ENCODE assay signal across 27 mouse cellular contexts in the genomic region with DNA sequence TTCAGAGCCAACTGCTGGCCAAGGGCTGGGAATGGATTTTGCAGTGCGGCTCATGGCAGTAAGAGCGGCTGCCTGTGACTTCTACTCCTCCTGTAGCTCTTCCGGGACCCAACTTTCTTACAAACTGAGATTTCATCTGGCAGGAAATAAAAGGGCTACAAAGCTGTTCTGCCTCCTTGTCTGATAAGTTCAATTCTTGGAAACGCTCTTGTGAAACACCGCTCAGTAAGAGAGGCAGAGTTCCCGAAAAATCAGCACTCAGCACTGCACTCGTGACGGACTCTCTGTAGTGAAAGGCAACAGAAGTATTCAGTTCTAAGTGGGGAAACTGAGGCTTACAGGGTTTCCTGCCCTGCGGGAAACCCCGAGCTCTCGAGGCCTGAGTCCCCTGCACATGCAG. TPM values are rescaled to one million over a fixed set of nuclear protein-coding genes. Genes with fewer than 3 reads are reported as not detected.
A peak's percentile ranks its signal among the peaks of the same experiment; 100 is the strongest.
DNase-seq lines count a peak whose midpoint lies in the region; ATAC-seq and TF ChIP-seq lines count a peak whose summit lies in the region.
"Had no signal": no experiment of that assay in that cellular context is flagged by ENCODE, and none has a peak within 500 bp of the region (broad histone marks: within the 10 kb centered on the region; RNA-seq: fewer than 3 reads in every experiment).

No protein-coding gene starts in this region.

- H3K27me3 ChIP-seq in heart, postnatal 0 days (ENCODE audit: control insufficient read depth, insufficient read depth, low read length) = no peaks in the 10 kb centered on the region
- no peaks in the 10 kb centered on the region for H3K27me3 ChIP-seq in small intestine, adult 2 months (ENCODE audit: control insufficient read depth, insufficient read depth, low read length)
- no peaks in the 10 kb centered on the region for H3K27me3 ChIP-seq in hindbrain, embryonic 16.5 days (replicated peaks; ENCODE audit: control insufficient read depth, insufficient read depth, low read length)
- H3K27me3 ChIP-seq: embryonic facial prominence, embryonic 15.5 days; hindbrain, embryonic 13.5 days; liver, embryonic 12.5 days; midbrain, embryonic 13.5 days had no signal

- no peak overlapping the region for H3K4me2 ChIP-seq in heart, postnatal 0 days (ENCODE audit: low read depth, low read length)
- no peak overlapping the region for H3K4me2 ChIP-seq in hindbrain, embryonic 16.5 days (ENCODE audit: low read length)
- H3K4me2 ChIP-seq: embryonic facial prominence, embryonic 15.5 days; hindbrain, embryonic 13.5 days; liver, embryonic 12.5 days; midbrain, embryonic 13.5 days had no signal

- no peak for TF ChIP-seq CTCF in heart, postnatal 0 days (IDR thresholded peaks at IDR 0.05; ENCODE audit: low read depth)
- no peak for TF ChIP-seq CTCF in small intestine, adult 2 months (IDR thresholded peaks at IDR 0.05; ENCODE audit: extremely low read depth, insufficient read length, insufficient replicate concordance, low read depth, low read length)

- no peak for TF ChIP-seq POLR2A in small intestine, adult 2 months (IDR thresholded peaks at IDR 0.05; ENCODE audit: low read depth, low read length)

- no peak for ATAC-seq in heart, postnatal 0 days (ENCODE audit: insufficient read depth, low read depth)
- ATAC-seq in hindbrain, embryonic 16.5 days = no peak
- ATAC-seq: activated CD4-positive, CD25-positive, alpha-beta regulatory T cell, adult 4 months; forebrain, embryonic 14.5 days; liver, embryonic 12.5 days; midbrain, embryonic 13.5 days had no signal

- H3K9me3 ChIP-seq in heart, postnatal 0 days (replicated peaks; ENCODE audit: control insufficient read depth, low read length) = no peaks in the 10 kb centered on the region
- H3K9me3 ChIP-seq in hindbrain, embryonic 16.5 days (ENCODE audit: control insufficient read depth, low read length) = no peaks in the 10 kb centered on the region
- H3K9me3 ChIP-seq: embryonic facial prominence, embryonic 15.5 days; hindbrain, embryonic 13.5 days; liver, embryonic 12.5 days; midbrain, embryonic 13.5 days had no signal

- no peaks in the 10 kb centered on the region for H3K36me3 ChIP-seq in heart, postnatal 0 days (replicated peaks; ENCODE audit: control insufficient read depth, insufficient read depth, low read length)
- no peaks in the 10 kb centered on the region for H3K36me3 ChIP-seq in small intestine, adult 2 months (ENCODE audit: control insufficient read depth, insufficient read depth, low read length)
- H3K36me3 ChIP-seq in hindbrain, embryonic 16.5 days (ENCODE audit: control insufficient read depth, insufficient read depth, low read length) = no peaks in the 10 kb centered on the region
- H3K36me3 ChIP-seq: embryonic facial prominence, embryonic 15.5 days; hindbrain, embryonic 13.5 days; liver, embryonic 12.5 days; midbrain, embryonic 13.5 days had no signal

- peak; percentile 39 for DNase-seq in heart, postnatal 0 days (ENCODE audit: low spot score)
- no peak for DNase-seq in heart, postnatal 36 days
- peak; percentile 29 for DNase-seq in adipocyte (ENCODE audit: low spot score)
- peak; percentile 10 for DNase-seq in induced T-regulatory cell, adult 2 months (ENCODE audit: low read depth)
- DNase-seq in cerebellum, postnatal 10 days = no peak
- DNase-seq: adrenal gland, postnatal 10 days; cerebellum, adult 18-20 months; cerebellum, postnatal 25 days; embryo, embryonic 11 days; gastrocnemius, postnatal 14 days; heart, postnatal 14 days; kidney, adult 2 months; layer of hippocampus, adult 9-11 months; left cerebral cortex, postnatal 4 days had no signal

- TF ChIP-seq EP300 in heart, postnatal 0 days (IDR thresholded peaks at IDR 0.05; ENCODE audit: low read depth) = no peak

- no peaks in the 10 kb centered on the region for H3K4me1 ChIP-seq in heart, postnatal 0 days (ENCODE audit: control insufficient read depth, insufficient read depth)
- H3K4me1 ChIP-seq in small intestine, adult 2 months (ENCODE audit: control insufficient read depth, insufficient read depth, insufficient read length, low read length) = peaks cover 2% of the 10 kb centered on the region; the same call in 1 of the 2 replicates
- no peaks in the 10 kb centered on the region for H3K4me1 ChIP-seq in hindbrain, embryonic 16.5 days (ENCODE audit: control insufficient read depth, insufficient read depth, low read depth, low read length)
- H3K4me1 ChIP-seq: hindbrain, embryonic 13.5 days; liver, embryonic 12.5 days; megakaryocyte, embryonic 14.5 days; midbrain, embryonic 13.5 days had no signal

- WGBS in heart, postnatal 0 days = 60% methylated on average over 11 of the region's 11 CpGs
- WGBS in small intestine, adult 2 months = 71% methylated on average over 11 of the region's 11 CpGs
- WGBS in hindbrain, embryonic 16.5 days = 83% methylated on average over 11 of the region's 11 CpGs

- H3K9ac ChIP-seq in heart, postnatal 0 days (replicated peaks; ENCODE audit: low read depth, low read length) = no peak overlapping the region
- no peak overlapping the region for H3K9ac ChIP-seq in hindbrain, embryonic 16.5 days (ENCODE audit: low read depth, low read length)
- H3K9ac ChIP-seq: embryonic facial prominence, embryonic 15.5 days; hindbrain, embryonic 13.5 days; liver, embryonic 12.5 days; midbrain, embryonic 13.5 days had no signal

- intact Hi-C loops in heart, postnatal 36 days (cut with DNase I) = no loop called here

- H3K27ac ChIP-seq in heart, postnatal 0 days (ENCODE audit: low read depth) = no peak overlapping the region
- H3K27ac ChIP-seq in small intestine, adult 2 months (ENCODE audit: insufficient read depth, low read depth, low read length) = peak overlapping the region; percentile 52; the same call in 1 of the 2 replicates
- no peak overlapping the region for H3K27ac ChIP-seq in hindbrain, embryonic 16.5 days (ENCODE audit: low read depth, low read length)
- H3K27ac ChIP-seq: embryonic facial prominence, embryonic 15.5 days; hindbrain, embryonic 13.5 days; kidney, postnatal 0 days; liver, embryonic 12.5 days; midbrain, embryonic 13.5 days had no signal

- no peak overlapping the region for H3K4me3 ChIP-seq in heart, postnatal 0 days (ENCODE audit: low read depth, low read length)
- no peak overlapping the region for H3K4me3 ChIP-seq in small intestine, adult 2 months (ENCODE audit: low read depth, low read length)
- no peak overlapping the region for H3K4me3 ChIP-seq in hindbrain, embryonic 16.5 days (ENCODE audit: low read length)
- H3K4me3 ChIP-seq: embryonic facial prominence, embryonic 15.5 days; hindbrain, embryonic 13.5 days; liver, embryonic 12.5 days; megakaryocyte, embryonic 14.5 days; midbrain, embryonic 13.5 days had no signal

RNA-seq across cellular contexts. Expression of a gene that starts 53.6 kb away (rescaled TPM):
- 17.5 and 31.3 TPM in 2 replicates for total RNA-seq in heart, postnatal 0 days (2014; rRNA removed; ENCODE audit: low replicate concordance)
- 8.6 and 10.3 TPM in 2 replicates for polyA plus RNA-seq in heart, postnatal 0 days (2015; fragmentation: Nextera tagmentation; extraction: Ambion mirVana)
- total RNA-seq in heart, postnatal 36 days (2021) = 1 to 10 TPM; 4.4 to 5.2 TPM
- 0.43 and 0.46 TPM in 2 replicates for polyA plus RNA-seq in small intestine, adult 2 months (2012; rRNA removed)
- polyA plus RNA-seq in hindbrain, embryonic 16.5 days (2015; fragmentation: Nextera tagmentation; extraction: Ambion mirVana) = 1.5 TPM in 2 replicates
- total RNA-seq: MEL; monocyte, adult 5-6 weeks; neutrophil, adult 5-6 weeks had no signal
- polyA plus RNA-seq: activated CD4-positive, CD25-positive, alpha-beta regulatory T cell, adult 4 months had no signal

Comparison
In these comparisons a context has a peak if more than half of its experiments do, and no peak if none do; other contexts are left out.
1. DNase-seq: peak in heart, postnatal 0 days (single experiment), adipocyte (single experiment) and induced T-regulatory cell, adult 2 months (single experiment); none in heart, postnatal 36 days (0 of 2) and cerebellum, postnatal 10 days (0 of 2).